Mouse (Mus musculus) thymus, postnatal 0 days (tissue): ENCODE measurements around the gene 1700001P01Rik. TPM values are rescaled to one million over a fixed set of nuclear protein-coding genes. Genes with fewer than 3 reads are reported as not detected.
"Not testable (repeated sequence)": the region's sequence is repeated elsewhere in the genome, so short reads cannot be mapped to it uniquely, and the experiment has no call there.

ENCODE experiments used
- DNase-seq: peaks from one replicate; pipeline ENCODE4 v3.0.0-alpha.2; 2015; ENCODE audit warnings: low spot score
- polyA plus RNA-seq: library from polyadenylated mRNA; unstranded; fragments of >200 nt; fragmentation: Nextera tagmentation; extraction: Ambion mirVana; gene quantifications from 2 replicates; pipeline ENCODE4 v1.2.1, GENCODE M21; 2015

1700001P01Rik gene
- polyA plus RNA-seq, 1 experiment from 2014 or later = not detected

DNA sequence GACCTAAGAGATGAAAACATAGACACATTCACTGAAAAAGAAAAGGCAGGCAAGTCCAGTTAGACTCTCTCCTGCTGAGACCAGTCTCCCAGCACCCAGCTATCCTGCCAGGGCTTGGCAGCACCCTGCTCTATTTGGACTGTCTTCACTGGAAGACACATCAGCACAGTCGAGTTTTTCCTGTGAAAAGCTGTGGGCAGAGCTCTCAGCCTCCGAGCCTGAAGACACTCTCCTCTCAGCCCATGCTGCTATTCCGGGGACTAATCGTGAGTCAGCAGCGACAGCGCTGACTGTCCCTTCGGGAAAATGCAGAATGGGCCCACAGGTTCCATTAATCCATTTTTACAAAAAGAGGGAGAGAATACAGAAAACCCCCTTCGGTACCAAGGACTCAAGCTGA lies 22.4 kb downstream of the 1700001P01Rik start:
- no peak for DNase-seq

GRCm38 (mm10) chr11:97748496-97748895 lies 27.2 kb downstream of the 1700001P01Rik start:
- no peak for DNase-seq

DNA sequence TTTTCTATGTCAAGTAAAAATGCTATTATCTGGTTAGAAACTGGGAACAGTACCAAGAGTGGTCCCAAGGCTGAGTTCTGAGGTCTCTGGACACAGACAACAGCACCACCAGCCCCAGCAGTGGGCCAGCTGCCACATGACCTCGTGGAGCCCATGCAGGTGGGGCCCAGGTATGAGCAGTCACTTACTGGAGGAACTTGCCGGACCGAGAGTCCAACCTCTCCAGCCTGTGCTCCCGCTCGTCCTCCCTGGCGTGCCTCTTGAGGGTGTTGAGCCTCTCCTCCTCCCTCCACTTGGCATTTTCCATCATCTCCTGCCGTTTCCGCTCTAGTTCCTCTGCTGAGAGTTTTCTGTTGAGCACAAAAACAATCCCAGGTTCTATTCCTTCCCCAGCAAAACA lies 27.9 kb downstream of the 1700001P01Rik start:
- DNase-seq = no peak

- no peak for DNase-seq
Observed at GRCm38 (mm10) chr11:97745331-97745721, 30.4 kb downstream of the 1700001P01Rik start.

DNA sequence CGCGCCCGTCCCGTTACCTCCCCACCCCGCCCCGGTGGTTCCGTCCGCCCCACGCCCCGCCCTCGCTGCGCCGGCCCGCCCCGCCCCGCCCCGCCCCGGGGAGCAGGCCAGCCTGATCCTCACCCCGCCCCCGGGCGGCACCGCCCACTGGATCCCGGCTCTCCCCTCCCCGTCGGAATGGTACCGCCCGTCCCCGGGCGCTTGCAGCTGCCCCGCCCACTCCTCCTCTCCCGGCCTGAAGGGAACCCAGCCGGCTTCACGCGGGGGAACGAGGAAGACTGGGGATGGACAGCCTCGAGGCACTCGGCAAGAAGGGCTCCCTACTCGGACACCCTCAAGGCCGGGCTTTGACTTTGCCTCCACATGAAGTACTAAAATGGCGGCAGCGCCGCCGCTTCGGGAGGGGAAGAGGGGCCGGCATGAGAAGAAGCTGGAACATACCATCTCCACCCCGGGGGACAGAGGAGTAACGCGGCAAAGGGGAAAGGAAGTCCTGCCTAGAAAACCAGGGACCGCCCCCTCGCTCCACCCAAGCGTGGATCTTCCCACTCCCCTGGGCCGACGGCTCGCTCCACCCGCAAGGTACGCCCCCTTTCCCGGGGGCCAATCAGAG lies 30.9 kb downstream of the 1700001P01Rik start:
- peak; percentile 98 for DNase-seq

DNA sequence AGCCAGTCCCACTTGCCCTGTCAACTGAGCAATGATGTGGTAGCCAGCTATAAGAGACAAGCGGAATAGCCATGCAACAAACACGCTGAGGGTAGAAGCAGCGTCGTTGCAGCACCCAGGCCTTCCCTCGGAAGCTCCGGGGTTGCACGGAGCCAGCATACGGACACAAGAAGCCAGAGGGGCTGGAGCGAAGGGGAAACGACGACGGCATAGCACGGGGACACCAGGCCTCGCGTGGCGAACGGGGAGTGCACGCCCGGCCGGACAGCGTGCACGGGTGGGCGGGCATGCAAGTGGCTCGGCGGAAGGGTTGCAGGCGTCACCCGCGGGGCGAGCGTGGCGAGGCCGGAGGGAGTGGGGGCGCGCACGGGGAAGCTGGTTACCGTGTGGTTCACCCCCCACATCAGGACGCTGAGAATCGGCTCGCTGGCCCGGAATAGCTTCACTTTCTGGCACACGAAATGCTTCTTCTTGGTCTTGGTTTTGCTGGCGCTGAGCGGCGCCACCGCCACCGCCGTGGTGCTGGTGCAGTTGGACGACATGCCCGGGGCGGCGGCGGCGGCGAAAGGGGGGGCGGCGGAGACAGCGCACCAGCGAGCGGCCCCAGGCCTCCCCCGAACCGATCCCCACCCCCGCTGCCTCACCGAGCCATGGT lies 31.5 kb downstream of the 1700001P01Rik start, which contains the start of gene Pip4k2b:
Gene Pip4k2b, minus strand, starts transcription at position 642 of the 655 bp plus-strand sequence.
- DNase-seq = no peak

- DNase-seq = peak; percentile 42
Observed at GRCm38 (mm10) chr11:97743423-97743822, 32.3 kb downstream of the 1700001P01Rik start.

DNA sequence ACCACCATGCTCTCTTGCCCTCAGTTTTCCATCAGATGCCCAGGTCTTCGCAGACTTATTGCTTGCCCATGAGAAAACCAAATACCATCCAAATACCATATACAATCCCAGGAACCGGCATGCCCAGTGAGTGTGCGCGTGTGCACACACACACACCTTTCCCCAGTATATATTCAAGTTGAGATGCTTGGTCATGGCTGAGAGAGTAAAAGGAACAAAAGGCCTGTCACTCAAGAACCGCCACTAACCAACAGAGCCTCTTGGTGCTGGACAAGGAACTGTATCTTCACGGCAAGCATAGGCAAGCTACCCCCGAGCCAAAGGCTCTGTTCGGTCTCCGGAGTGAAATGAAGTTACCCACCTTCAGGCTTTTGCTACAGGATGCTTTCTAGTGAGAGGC lies 33.1 kb downstream of the 1700001P01Rik start:
- DNase-seq = no peak

- no peak for DNase-seq
Observed at GRCm38 (mm10) chr11:97742157-97742556, 33.6 kb downstream of the 1700001P01Rik start.

GRCm38 (mm10) chr11:97740190-97740589 lies 35.5 kb downstream of the 1700001P01Rik start:
- DNase-seq = no peak

- no peak for DNase-seq
Observed at GRCm38 (mm10) chr11:97739155-97739554, 36.6 kb downstream of the 1700001P01Rik start.

DNA sequence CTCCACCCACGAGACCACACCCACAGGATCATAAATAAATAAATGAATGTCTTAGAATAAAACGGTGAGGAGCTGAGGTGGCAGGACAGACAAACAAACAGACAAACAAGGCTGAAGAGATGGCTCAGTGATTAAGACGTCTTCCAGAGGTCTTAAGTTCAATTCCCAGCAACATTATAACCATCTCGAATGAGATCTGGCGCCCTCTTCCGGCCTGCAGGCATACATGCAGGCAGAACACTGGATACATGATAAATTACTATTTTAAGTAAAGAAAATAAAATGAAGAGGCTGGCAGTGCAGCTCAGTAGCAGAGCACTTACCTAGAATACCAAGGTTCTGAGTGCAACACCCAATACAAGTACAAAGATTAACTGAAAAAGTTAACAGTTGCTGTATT lies 37.0 kb downstream of the 1700001P01Rik start:
- peak; percentile 42 for DNase-seq

DNA sequence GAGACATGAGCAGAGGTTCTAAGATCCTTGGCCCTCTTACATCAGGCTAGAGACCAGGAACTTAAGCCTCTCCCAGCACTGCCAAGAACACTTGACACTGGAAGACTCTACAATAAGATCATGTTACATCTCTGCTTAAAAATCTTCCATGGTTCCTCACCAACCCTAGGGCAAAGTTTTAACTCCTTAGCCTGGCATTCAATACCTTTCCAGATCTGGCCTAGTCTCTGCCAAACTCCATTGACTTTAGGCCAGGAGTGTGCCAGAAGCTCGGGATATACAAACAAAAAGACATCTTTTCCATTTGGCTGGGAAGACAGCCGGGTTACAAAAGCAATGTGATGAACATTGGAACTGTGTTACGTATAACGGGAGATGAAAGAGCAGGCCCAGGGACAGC lies 38.1 kb downstream of the 1700001P01Rik start:
- no peak for DNase-seq

DNA sequence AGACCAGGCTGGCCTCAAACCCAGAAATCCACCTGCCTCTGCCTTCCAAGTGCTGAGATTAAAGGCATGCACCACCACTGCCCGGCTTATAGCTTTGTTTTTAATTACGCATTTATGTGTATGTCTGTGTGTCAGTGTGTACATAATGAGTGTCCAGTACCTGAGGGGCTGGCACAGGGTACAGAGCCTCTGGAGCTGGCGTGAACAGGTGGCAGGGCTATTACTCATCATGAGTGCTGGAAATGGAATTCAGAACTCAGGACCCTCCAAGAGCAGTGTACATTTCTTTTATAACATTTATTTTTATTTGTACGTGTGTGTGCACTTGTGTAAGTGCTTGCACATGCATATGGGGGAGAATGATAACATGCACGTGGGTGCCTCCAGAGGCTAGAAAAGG lies 39.1 kb downstream of the 1700001P01Rik start:
- DNase-seq = no peak

DNA sequence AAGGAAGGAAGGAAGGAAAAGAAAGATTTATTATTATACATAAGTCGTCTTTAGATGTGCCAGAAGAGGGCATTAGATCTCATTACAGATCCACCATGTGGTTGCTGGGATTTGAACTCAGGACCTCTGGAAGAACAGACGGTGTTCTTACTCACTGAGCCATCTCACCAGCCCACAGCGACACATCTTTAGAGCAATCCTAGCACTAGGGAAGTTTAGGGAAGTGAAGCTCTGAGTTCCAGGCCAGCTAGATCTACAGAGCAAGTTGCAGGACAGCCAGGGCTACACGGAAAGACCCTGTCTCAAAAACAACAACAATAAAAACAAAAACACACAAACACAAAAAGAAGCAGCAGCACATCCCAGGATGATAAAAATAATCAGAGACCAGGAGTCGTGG lies 40.9 kb downstream of the 1700001P01Rik start:
- DNase-seq = not testable (repeated sequence)

- no peak for DNase-seq
Observed at GRCm38 (mm10) chr11:97733689-97734088, 42.0 kb downstream of the 1700001P01Rik start.

GRCm38 (mm10) chr11:97728730-97729129 lies 47.0 kb downstream of the 1700001P01Rik start:
- DNase-seq = peak; percentile 34

DNA sequence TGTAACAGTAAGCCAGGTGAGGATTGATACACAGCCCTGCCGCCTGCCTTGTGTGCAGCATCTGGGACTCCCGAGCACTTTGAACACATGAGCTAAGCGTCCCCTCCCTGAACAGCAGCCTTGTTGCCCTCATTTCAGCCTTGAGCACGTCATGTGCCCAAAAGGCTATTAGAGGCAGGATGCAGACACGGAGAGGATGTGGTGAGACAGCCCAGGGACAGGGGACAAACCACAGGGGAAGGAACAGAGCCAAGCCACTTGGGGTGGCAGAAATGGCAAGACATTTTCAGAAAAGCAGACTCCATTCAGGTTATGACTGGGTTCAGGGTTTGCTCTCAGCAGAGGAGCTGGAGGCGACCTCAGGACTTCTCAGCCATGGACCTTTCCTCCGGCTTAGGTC lies 47.4 kb downstream of the 1700001P01Rik start:
- DNase-seq = peak; percentile 83

- no peak for DNase-seq
Observed at GRCm38 (mm10) chr11:97723709-97724108, 52.0 kb downstream of the 1700001P01Rik start.
